Mouse (Mus musculus) gastrocnemius, postnatal 14 days (tissue): ENCODE data around the gene Lrrc30. TPM values are rescaled to one million over a fixed set of nuclear protein-coding genes. Genes with fewer than 3 reads are reported as not detected.

ENCODE experiments used
- DNase-seq: peaks from one replicate; pipeline ENCODE4 v3.0.0; 2021; ENCODE audit warnings: mixed read lengths
- intact Hi-C: fragments of 180-260 bp; cut with DNase I; formaldehyde crosslinking; loops from one replicate; pipeline ENCODE4 v1.15.1; 2025; ENCODE audit warnings: low total_unique reads
- long read RNA-seq, 2 experiments: library from polyadenylated mRNA; stranded (forward); transcript quantifications; one replicate each; pipeline ENCODE4 v2.0.0; 2021
- total RNA-seq, 2 experiments: library from RNA; stranded (reverse); gene quantifications; 2 replicates each; pipeline ENCODE4 v1.2.3; 2021

The Lrrc30 gene
- total RNA-seq = 100 to 1,000 TPM in 1 of 2 experiments, 10 to 100 TPM in 1; 30.7 to 128 TPM
- long read RNA-seq, experiment 1, transcript Lrrc30-201 (1 exons, 1,760 nt) = major isoform, 152 of 152 reads
- long read RNA-seq, experiment 1, partial matches to known transcripts = 0 of 152 reads
- long read RNA-seq, experiment 1, other reads (novel, unspliced or antisense) = 0 of 152 reads
- long read RNA-seq, experiment 2, transcript Lrrc30-201 (1 exons, 1,760 nt) = major isoform, 118 of 118 reads
- long read RNA-seq, experiment 2, partial matches to known transcripts = 0 of 118 reads
- long read RNA-seq, experiment 2, other reads (novel, unspliced or antisense) = 0 of 118 reads

GRCm38 (mm10) chr17:67632676-67633339 lies at the start of gene Lrrc30:
Gene Lrrc30, minus strand, starts transcription at chr17:67632723.
- DNase-seq = peak; percentile 65
- intact Hi-C loops = no loop called here

- intact Hi-C loops = no loop called here
These were observed 48.6 kb upstream of the Lrrc30 start for GRCm38 (mm10) chr17:67681084-67681483.

GRCm38 (mm10) chr17:67678576-67678975 lies 46.1 kb upstream of the Lrrc30 start:
- intact Hi-C loops = no loop called here
- no peak for DNase-seq

More at GRCm38 (mm10) chr17:67681084-67681483, 48.6 kb upstream of the Lrrc30 start:
- DNase-seq = no peak

- DNase-seq = peak; percentile 34
- intact Hi-C loops = no loop called here
These were observed 35.5 kb upstream of the Lrrc30 start for GRCm38 (mm10) chr17:67667981-67668380.

- intact Hi-C loops = no loop called here
- no peak for DNase-seq
These were observed 34.5 kb upstream of the Lrrc30 start for GRCm38 (mm10) chr17:67666981-67667380.

GRCm38 (mm10) chr17:67664299-67664698 lies 31.8 kb upstream of the Lrrc30 start:
- intact Hi-C loops = no loop called here
- no peak for DNase-seq

GRCm38 (mm10) chr17:67651506-67651905 lies 19.0 kb upstream of the Lrrc30 start:
- peak; percentile 36 for DNase-seq
- intact Hi-C loops = no loop called here

GRCm38 (mm10) chr17:67641627-67642026 lies 9.1 kb upstream of the Lrrc30 start:
- DNase-seq = no peak

GRCm38 (mm10) chr17:67638119-67638810 lies 5.7 kb upstream of the Lrrc30 start:
- peak; percentile 33 for DNase-seq
- intact Hi-C loops = no loop called here

More at GRCm38 (mm10) chr17:67641627-67642026, 9.1 kb upstream of the Lrrc30 start:
- intact Hi-C loops = no loop called here

- intact Hi-C loops = no loop called here
- DNase-seq = no peak
These were observed 4.4 kb upstream of the Lrrc30 start for GRCm38 (mm10) chr17:67636951-67637350.

GRCm38 (mm10) chr17:67636304-67636703 lies 3.8 kb upstream of the Lrrc30 start:
- no peak for DNase-seq
- intact Hi-C loops = no loop called here

GRCm38 (mm10) chr17:67629746-67630145 lies 2.8 kb downstream of the Lrrc30 start:
- no peak for DNase-seq
- intact Hi-C loops = no loop called here

GRCm38 (mm10) chr17:67629211-67629657 lies 3.3 kb downstream of the Lrrc30 start:
- DNase-seq = peak; percentile 86
- intact Hi-C loops = no loop called here

GRCm38 (mm10) chr17:67628475-67628874 lies 4.0 kb downstream of the Lrrc30 start:
- no peak for DNase-seq
- intact Hi-C loops = no loop called here

GRCm38 (mm10) chr17:67625431-67625830 lies 7.1 kb downstream of the Lrrc30 start:
- intact Hi-C loops = no loop called here
- DNase-seq = peak; percentile 73

- intact Hi-C loops = no loop called here
- no peak for DNase-seq
These were observed 13.5 kb downstream of the Lrrc30 start for GRCm38 (mm10) chr17:67619001-67619400.

GRCm38 (mm10) chr17:67614381-67614780 lies 18.1 kb downstream of the Lrrc30 start:
- no peak for DNase-seq
- intact Hi-C loops = no loop called here

GRCm38 (mm10) chr17:67612576-67612975 lies 19.9 kb downstream of the Lrrc30 start:
- no peak for DNase-seq

GRCm38 (mm10) chr17:67612151-67612550 lies 20.4 kb downstream of the Lrrc30 start:
- no peak for DNase-seq
- intact Hi-C loops = no loop called here

More at GRCm38 (mm10) chr17:67612576-67612975, 19.9 kb downstream of the Lrrc30 start:
- intact Hi-C loops = no loop called here

GRCm38 (mm10) chr17:67604446-67604845 lies 28.1 kb downstream of the Lrrc30 start:
- intact Hi-C loops = no loop called here

More at GRCm38 (mm10) chr17:67604446-67604845, 28.1 kb downstream of the Lrrc30 start:
- no peak for DNase-seq
